17 mouse cellular contexts compared by ENCODE assay signal in the genomic region with DNA sequence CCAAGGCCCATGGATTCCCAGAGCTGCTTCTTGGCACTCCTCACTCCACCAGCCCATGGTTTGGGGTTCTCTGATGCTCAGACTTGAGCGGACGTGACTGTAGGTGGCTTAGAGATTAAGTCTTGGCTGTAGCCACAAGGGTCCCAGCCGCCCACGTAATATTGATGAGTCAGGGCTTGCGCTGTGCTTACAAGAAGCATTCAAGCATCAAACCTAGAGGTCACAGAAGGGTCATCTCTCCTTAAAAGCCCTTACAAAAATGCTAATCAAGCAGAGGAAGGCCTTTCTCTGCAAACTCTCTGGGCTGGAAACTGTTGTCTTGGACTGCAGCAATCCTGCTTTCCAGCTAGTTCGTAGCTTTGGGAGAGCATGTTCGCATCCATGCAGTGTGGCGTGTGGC.
DNase-seq lines count a peak whose midpoint lies in the region; ATAC-seq lines count a peak whose summit lies in the region.
"Had no signal": no experiment of that assay in that cellular context is flagged by ENCODE, and none has a peak within 500 bp of the region (broad histone marks: within the 10 kb centered on the region; RNA-seq: fewer than 3 reads in every experiment).

No protein-coding gene starts in this region.

- no peak overlapping the region for H3K9ac ChIP-seq in hindbrain, embryonic 11.5 days (ENCODE audit: low read depth, low read length)
- H3K9ac ChIP-seq in hindbrain, embryonic 13.5 days, result no peak overlapping the region
- H3K9ac ChIP-seq in kidney, embryonic 14.5 days (ENCODE audit: low read depth, low read length), result no peak overlapping the region
- H3K9ac ChIP-seq: forebrain, postnatal 0 days; intestine, embryonic 15.5 days; limb, embryonic 12.5 days had no signal

- WGBS in hindbrain, embryonic 11.5 days, result 37% methylated on average over 8 of the region's 8 CpGs
- WGBS in hindbrain, embryonic 13.5 days, result 30% methylated on average over 8 of the region's 8 CpGs
- WGBS in kidney, embryonic 14.5 days, result 72% methylated on average over 8 of the region's 8 CpGs

- no peak overlapping the region for H3K27ac ChIP-seq in hindbrain, embryonic 11.5 days (ENCODE audit: low read depth, low read length)
- H3K27ac ChIP-seq in hindbrain, embryonic 13.5 days, result no peak overlapping the region
- 0 out of 2 replicates have a peak overlapping the region, but pooled peaks have one; percentile 4 for H3K27ac ChIP-seq in kidney, embryonic 14.5 days (ENCODE audit: low read depth, low read length)
- H3K27ac ChIP-seq: heart, embryonic 10.5 days; intestine, embryonic 15.5 days; limb, embryonic 12.5 days had no signal

- H3K9me3 ChIP-seq in hindbrain, embryonic 11.5 days (ENCODE audit: control insufficient read depth, low read length), result no peaks in the 10 kb centered on the region
- no peaks in the 10 kb centered on the region for H3K9me3 ChIP-seq in hindbrain, embryonic 13.5 days
- no peaks in the 10 kb centered on the region for H3K9me3 ChIP-seq in kidney, embryonic 14.5 days (ENCODE audit: control insufficient read depth, low read length)
- H3K9me3 ChIP-seq: heart, embryonic 10.5 days; intestine, embryonic 15.5 days; limb, embryonic 12.5 days had no signal

- no peak for ATAC-seq in hindbrain, embryonic 11.5 days (ENCODE audit: low FRiP score)
- no peak for ATAC-seq in hindbrain, embryonic 13.5 days (ENCODE audit: low FRiP score)
- peak; percentile 52; the same call in 1 of the 2 replicates for ATAC-seq in kidney, embryonic 14.5 days (ENCODE audit: low FRiP score, low TSS enrichment)
- ATAC-seq: forebrain, postnatal 0 days; intestine, embryonic 15.5 days had no signal

- intact Hi-C loops in gastrocnemius, postnatal 36 days (cut with DNase I), result no loop called here

- H3K36me3 ChIP-seq in hindbrain, embryonic 11.5 days (ENCODE audit: control insufficient read depth, insufficient read depth, low read length), result no peaks in the 10 kb centered on the region
- H3K36me3 ChIP-seq in hindbrain, embryonic 13.5 days, result no peaks in the 10 kb centered on the region
- no peaks in the 10 kb centered on the region for H3K36me3 ChIP-seq in kidney, embryonic 14.5 days (ENCODE audit: control insufficient read depth, insufficient read depth, low read length)
- H3K36me3 ChIP-seq: heart, embryonic 10.5 days; intestine, embryonic 15.5 days; limb, embryonic 12.5 days had no signal

- H3K27me3 ChIP-seq in hindbrain, embryonic 11.5 days (ENCODE audit: control insufficient read depth, insufficient read depth, low read length), result no peaks in the 10 kb centered on the region
- H3K27me3 ChIP-seq in hindbrain, embryonic 13.5 days, result no peaks in the 10 kb centered on the region
- H3K27me3 ChIP-seq in kidney, embryonic 14.5 days (ENCODE audit: control insufficient read depth, insufficient read depth, low read length), result no peaks in the 10 kb centered on the region
- H3K27me3 ChIP-seq: intestine, embryonic 15.5 days; limb, embryonic 12.5 days had no signal

- no peaks in the 10 kb centered on the region for H3K4me1 ChIP-seq in hindbrain, embryonic 11.5 days (replicated peaks; ENCODE audit: control insufficient read depth, insufficient read depth, low read length)
- H3K4me1 ChIP-seq in hindbrain, embryonic 13.5 days (replicated peaks), result no peaks in the 10 kb centered on the region
- no peaks in the 10 kb centered on the region for H3K4me1 ChIP-seq in kidney, embryonic 14.5 days (ENCODE audit: control insufficient read depth, insufficient read depth, low read length)
- H3K4me1 ChIP-seq: heart, embryonic 10.5 days; intestine, embryonic 15.5 days; limb, embryonic 12.5 days had no signal

- H3K4me3 ChIP-seq in hindbrain, embryonic 11.5 days (ENCODE audit: low read depth, low read length), result no peak overlapping the region
- no peak overlapping the region for H3K4me3 ChIP-seq in hindbrain, embryonic 13.5 days
- no peak overlapping the region for H3K4me3 ChIP-seq in kidney, embryonic 14.5 days (ENCODE audit: low read length)
- H3K4me3 ChIP-seq: heart, embryonic 10.5 days; intestine, embryonic 15.5 days; limb, embryonic 12.5 days had no signal

- no peak overlapping the region for H3K4me2 ChIP-seq in hindbrain, embryonic 11.5 days (replicated peaks; ENCODE audit: low read depth, low read length)
- H3K4me2 ChIP-seq in hindbrain, embryonic 13.5 days, result no peak overlapping the region
- no peak overlapping the region for H3K4me2 ChIP-seq in kidney, embryonic 14.5 days (replicated peaks; ENCODE audit: low read depth, low read length)
- H3K4me2 ChIP-seq: intestine, embryonic 15.5 days; limb, embryonic 12.5 days had no signal

- DNase-seq in hindbrain, embryonic 11.5 days (ENCODE audit: low spot score), result peak; percentile 17
- peak; percentile 66 for DNase-seq in embryo, embryonic 10 days (ENCODE audit: low spot score)
- peak; percentile 59 for DNase-seq in retina, embryonic 14.5 days (ENCODE audit: low spot score)
- no peak for DNase-seq in thymus, postnatal 0 days (ENCODE audit: low spot score)
- no peak for DNase-seq in gastrocnemius, postnatal 36 days
- no peak for DNase-seq in adrenal gland, adult 2 months
- DNase-seq: heart, postnatal 4 days; layer of hippocampus, postnatal 36 days; lung, postnatal 36 days; midbrain, embryonic 14.5 days; spleen, adult 18-20 months had no signal

Comparison
In these comparisons a context has a peak if more than half of its experiments do, and no peak if none do; other contexts are left out.
1. DNase-seq: peak in hindbrain, embryonic 11.5 days (single experiment), embryo, embryonic 10 days (single experiment) and retina, embryonic 14.5 days (single experiment); none in thymus, postnatal 0 days (single experiment), gastrocnemius, postnatal 36 days (0 of 2) and adrenal gland, adult 2 months (single experiment).